Mouse (Mus musculus): ENCODE results near the gene Mb21d2.

DNA sequence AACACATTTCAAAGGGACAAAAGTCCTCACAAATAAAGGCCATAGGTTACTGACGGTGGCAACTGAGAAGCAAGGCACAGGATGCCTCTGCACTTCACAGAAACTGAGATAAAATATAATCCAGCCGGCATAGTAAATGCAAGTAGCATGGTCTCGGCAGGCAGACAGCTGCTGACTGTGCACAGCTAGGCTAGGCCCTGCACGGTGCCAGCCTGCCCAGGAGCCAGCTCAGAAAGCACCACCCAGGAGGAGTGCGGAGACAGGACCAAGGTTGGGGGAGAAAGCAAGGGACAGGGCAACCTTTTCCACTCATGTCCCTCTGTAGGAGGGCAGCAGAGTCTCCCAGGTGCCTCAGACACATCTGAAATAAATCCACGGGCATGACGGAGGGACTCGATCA is 44.0 kb downstream of the Mb21d2 start:
- TF ChIP-seq CTCF (IDR thresholded peaks at IDR 0.05; ENCODE audit: control insufficient read depth, insufficient read depth, insufficient read length) (no peak), MAX (IDR thresholded peaks at IDR 0.05) (no peak), CEBPB (IDR thresholded peaks at IDR 0.05; ENCODE audit: low read depth) (no peak)

Data from C2C12 (cell line).